Mouse (Mus musculus) liver, embryonic 14.5 days (tissue): ENCODE results near the gene Mgl2. TPM values are rescaled to one million over a fixed set of nuclear protein-coding genes. Genes with fewer than 3 reads are reported as not detected.
"Not testable (repeated sequence)": the region's sequence is repeated elsewhere in the genome, so short reads cannot be mapped to it uniquely, and the experiment has no call there.

Source experiments
- ATAC-seq: fragments of 200-750 bp; cut with Nextera tagmentation; 2 replicates; pipeline ENCODE4 v1.8.0; 2017; ENCODE audit warnings: moderate number of reproducible peaks, mild to moderate bottlenecking, moderate library complexity; ENCODE audit not compliant: insufficient read depth
- DNase-seq, 3 experiments: peaks; one replicate each; pipeline ENCODE4 v3.0.0-alpha.2; 2012 to 2013; ENCODE audit warnings: low read depth in 3 of 3, low spot score in 3 of 3
- H3K27ac ChIP-seq: fragments of 300-500 bp; sonication (generic); 2 replicates; pipeline ENCODE4 v1.5.1; 2014; ENCODE audit warnings: moderate library complexity, mild to moderate bottlenecking, control low read depth, inconsistent platforms
- H3K27me3 ChIP-seq: fragments of 300-500 bp; sonication (generic); 2 replicates; pipeline ENCODE4 v1.6.1; 2014; ENCODE audit warnings: mild to moderate bottlenecking, low read length, moderate library complexity; ENCODE audit not compliant: control insufficient read depth, insufficient read depth
- H3K36me3 ChIP-seq: fragments of 300-500 bp; sonication (generic); replicated peaks from 2 replicates; pipeline ENCODE4 v1.6.1; 2014; ENCODE audit warnings: low read depth; ENCODE audit not compliant: control insufficient read depth, insufficient read depth
- H3K4me1 ChIP-seq, 2 experiments: fragments of 200-500 bp in 1 of 2; fragments of 300-500 bp in 1 of 2; sonication (generic) in 1 of 2; replicated peaks; 2 replicates each; pipeline ENCODE4 v1.6.1; 2012 to 2014; ENCODE audit warnings: antibody characterized with exemption in 1 of 2, inconsistent platforms in 1 of 2, low read length in 1 of 2; ENCODE audit not compliant: control insufficient read depth in 2 of 2, insufficient read depth in 2 of 2
- H3K4me2 ChIP-seq: fragments of 300-500 bp; sonication (generic); 2 replicates; pipeline ENCODE4 v1.6.1; 2014; ENCODE audit warnings: low read depth, mild to moderate bottlenecking, control low read depth, moderate library complexity
- H3K4me3 ChIP-seq, 2 experiments: fragments of 200-500 bp in 1 of 2; fragments of 300-500 bp in 1 of 2; sonication (generic) in 1 of 2; 2 replicates each; pipeline ENCODE4 v1.5.1; 2012 to 2014; ENCODE audit warnings: low read depth in 2 of 2, low read length in 2 of 2, mild to moderate bottlenecking in 2 of 2, control low read depth in 1 of 2, inconsistent platforms in 1 of 2, moderate library complexity in 1 of 2; ENCODE audit not compliant: insufficient read depth in 1 of 2
- H3K9ac ChIP-seq: fragments of 300-500 bp; sonication (generic); replicated peaks from 2 replicates; pipeline ENCODE4 v1.6.1; 2014; ENCODE audit warnings: mild to moderate bottlenecking, control low read depth, moderate library complexity
- H3K9me3 ChIP-seq: fragments of 300-500 bp; sonication (generic); 2 replicates; pipeline ENCODE4 v1.6.1; 2016; ENCODE audit warnings: low read length, mixed read lengths; ENCODE audit not compliant: control insufficient read depth
- CTCF ChIP-seq: IDR thresholded peaks from 2 replicates; pipeline ENCODE4 v1.5.1; 2016; ENCODE audit warnings: antibody characterized with exemption, low read depth, control low read depth
- EP300 ChIP-seq: IDR thresholded peaks from 2 replicates; pipeline ENCODE4 v1.6.1; 2016; ENCODE audit warnings: antibody characterized with exemption, low read depth
- WGBS: fragments of 180-500 bp; shearing (Covaris S2); extraction: QIAGEN DNeasy Blood & Tissue Kit; methylation state at CpG from one replicate; pipeline ENCODE4 v1.1.7; 2014; ENCODE audit not compliant: insufficient replicate concordance; 5-methylcytosine and 5-hydroxymethylcytosine counted together
- polyA plus RNA-seq, 2 experiments: library from polyadenylated mRNA; depleted of rRNA in 1 of 2; stranded (reverse) in 1 of 2; unstranded in 1 of 2; fragments of >200 nt; fragmentation: Nextera tagmentation in 1 of 2; extraction: Ambion mirVana in 1 of 2; gene quantifications; 2 replicates each; pipeline versions ENCODE4 v1.2.1 to v1.2.3; 2012 to 2014

Mgl2 gene
- polyA plus RNA-seq, 2 experiments = 1.2 to 2.2 TPM

- no peak for ATAC-seq
Observed at GRCm38 (mm10) chr11:70114562-70114961, 15.6 kb upstream of the Mgl2 start.

DNA sequence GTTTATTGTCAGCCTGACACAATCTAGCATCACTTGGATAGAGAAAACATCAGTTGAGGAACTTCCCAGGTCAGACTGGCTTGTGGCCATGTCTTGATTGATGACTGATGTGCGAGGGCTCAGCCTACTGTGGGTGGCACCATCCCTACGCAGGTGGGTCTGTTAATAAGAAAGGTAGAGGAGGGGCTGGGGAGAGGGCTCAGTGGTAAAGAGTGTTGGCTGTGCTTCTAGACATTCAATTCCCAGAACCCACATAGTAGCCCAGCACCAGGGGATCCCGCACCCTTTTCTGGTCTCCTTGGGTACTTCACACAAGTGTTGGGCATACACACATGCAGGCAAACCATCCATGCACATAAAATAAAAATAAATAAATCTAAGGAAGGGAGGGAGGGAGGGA, 14.2 kb upstream of the Mgl2 start:
- Histone ChIP-seq H3K9me3 (no peaks in the 10 kb centered on the region; the same call in 1 of the 2 replicates), H3K36me3 (no peaks in the 10 kb centered on the region), H3K4me3 (no peak overlapping the region), H3K4me2 (no peak overlapping the region), H3K9ac (no peak overlapping the region), H3K27ac (no peak overlapping the region), H3K27me3 (no peaks in the 10 kb centered on the region), H3K4me1 (no peaks in the 10 kb centered on the region)
- 70% methylated on average over 3 of the region's 3 CpGs for WGBS
- no peak for ATAC-seq
- DNase-seq = no peak
- TF ChIP-seq CTCF (no peak), EP300 (no peak)

More at GRCm38 (mm10) chr11:70114562-70114961, 15.6 kb upstream of the Mgl2 start:
- Histone ChIP-seq H3K36me3 (no peaks in the 10 kb centered on the region), H3K4me2 (no peak overlapping the region), H3K27ac (no peak overlapping the region), H3K9me3 (no peaks in the 10 kb centered on the region; the same call in 1 of the 2 replicates), H3K9ac (no peak overlapping the region), H3K4me1 (no peaks in the 10 kb centered on the region), H3K27me3 (no peaks in the 10 kb centered on the region), H3K4me3 (no peak overlapping the region)
- 17% methylated on average over 4 of the region's 4 CpGs for WGBS
- DNase-seq = no peak
- TF ChIP-seq EP300 = no peak
- no peak for TF ChIP-seq CTCF

- not testable (repeated sequence) for H3K36me3 ChIP-seq, H3K27me3 ChIP-seq, H3K27ac ChIP-seq, H3K4me1 ChIP-seq, H3K9me3 ChIP-seq, H3K9ac ChIP-seq, ATAC-seq, DNase-seq, H3K4me2 ChIP-seq, H3K4me3 ChIP-seq
- 44% methylated on average over 3 of the region's 3 CpGs for WGBS
Observed at GRCm38 (mm10) chr11:70135001-70135400, 4.9 kb downstream of the Mgl2 start.

GRCm38 (mm10) chr11:70135925-70136324, 5.8 kb downstream of the Mgl2 start:
- not testable (repeated sequence) for H3K4me3 ChIP-seq, H3K4me2 ChIP-seq, H3K27ac ChIP-seq, H3K36me3 ChIP-seq, ATAC-seq, H3K27me3 ChIP-seq, H3K4me1 ChIP-seq, H3K9me3 ChIP-seq, DNase-seq, H3K9ac ChIP-seq
- 76% methylated on average over 8 of the region's 8 CpGs for WGBS

GRCm38 (mm10) chr11:70139171-70139570, 9.0 kb downstream of the Mgl2 start:
- no peaks in the 10 kb centered on the region for H3K27me3 ChIP-seq
- H3K4me2 ChIP-seq = no peak overlapping the region
- no peak for ATAC-seq
- H3K4me3 ChIP-seq = no peak overlapping the region
- no peak overlapping the region for H3K9ac ChIP-seq
- no peaks in the 10 kb centered on the region for H3K9me3 ChIP-seq
- H3K36me3 ChIP-seq = no peaks in the 10 kb centered on the region
- TF ChIP-seq CTCF (no peak), EP300 (no peak)
- 65% methylated on average over 10 of the region's 10 CpGs for WGBS
- H3K27ac ChIP-seq = no peak overlapping the region
- no peak for DNase-seq
- H3K4me1 ChIP-seq = 0 out of 4 replicates have a peak, but pooled peaks cover 0 to 2% of the 10 kb centered on the region in 2 experiments

- H3K9me3 ChIP-seq = no peaks in the 10 kb centered on the region
- H3K4me3 ChIP-seq = no peak overlapping the region
- no peak for TF ChIP-seq EP300
- peak; percentile 21; the same call in 1 of the 2 replicates for TF ChIP-seq CTCF
- no peaks in the 10 kb centered on the region for H3K27me3 ChIP-seq
- WGBS = 46% methylated on average over 3 of the region's 3 CpGs
- H3K4me2 ChIP-seq = no peak overlapping the region
- no peaks in the 10 kb centered on the region for H3K4me1 ChIP-seq
- no peaks in the 10 kb centered on the region for H3K36me3 ChIP-seq
- no peak overlapping the region for H3K9ac ChIP-seq
- ATAC-seq (no peak), DNase-seq (no peak)
- no peak overlapping the region for H3K27ac ChIP-seq
Observed at GRCm38 (mm10) chr11:70151072-70151471, 20.9 kb downstream of the Mgl2 start.

DNA sequence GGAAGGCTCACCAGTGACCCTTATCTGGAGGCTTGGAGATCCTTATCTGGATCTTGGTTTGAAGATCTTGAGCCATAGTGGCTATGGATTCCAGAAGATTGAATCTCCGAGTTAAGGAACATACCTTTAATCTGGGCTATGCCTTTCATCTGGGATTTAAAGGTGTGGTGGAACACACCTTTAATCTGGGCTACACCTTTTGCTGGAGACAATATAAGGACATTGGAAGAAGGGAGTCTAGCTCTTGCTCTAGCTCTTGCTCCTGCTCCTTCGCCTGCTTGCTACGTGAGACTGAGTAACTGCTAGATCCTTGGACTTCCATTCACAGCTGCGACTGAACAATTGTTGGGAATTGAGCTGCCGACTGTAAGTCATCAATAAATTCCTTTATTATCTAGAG, 25.8 kb downstream of the Mgl2 start, which contains the start of gene Clec10a:
Gene Clec10a, plus strand, starts transcription at position 301 of the 400 bp plus-strand sequence.
- not testable (repeated sequence) for ATAC-seq, H3K4me3 ChIP-seq, H3K36me3 ChIP-seq, H3K4me1 ChIP-seq, H3K9ac ChIP-seq, H3K27me3 ChIP-seq, H3K9me3 ChIP-seq, DNase-seq, H3K4me2 ChIP-seq, H3K27ac ChIP-seq
- WGBS = no CpG with 5 or more reads among the region's 5 CpGs
